Mouse (Mus musculus): Measurements from ENCODE around the gene Gm10320.

GRCm38 (mm10) chr13:98448696-98449095 is 43.1 kb downstream of the Gm10320 start:
- TF ChIP-seq POLR2A (IDR thresholded peaks at IDR 0.05; ENCODE audit: low read depth, low read length) = no peak
- no peak for TF ChIP-seq CTCF (conservative IDR thresholded peaks at IDR 0.05; ENCODE audit: insufficient read depth, insufficient read length, low read depth, low read length)
